Mouse (Mus musculus) gastrocnemius, adult 18-20 months (tissue): ENCODE measurements at regions not wholly inside any gene's neighbourhood (a gene's known extent, or its start where the extent isn't known, plus 50 kb on each side); places are given as distances from the start of the nearest gene placed in this dataset.
"Not testable (repeated sequence)": the region's sequence is repeated elsewhere in the genome, so short reads cannot be mapped to it uniquely, and the experiment has no call there.

Source experiments
- DNase-seq: peaks from one replicate; pipeline ENCODE4 v3.0.0; 2021; ENCODE audit warnings: low spot score

- no peak for DNase-seq
These were observed 248.8 kb downstream of the Pros1 start for GRCm38 (mm10) chr16:63102930-63103329.

GRCm38 (mm10) chr16:63104383-63104782 lies 250.3 kb downstream of the Pros1 start:
- DNase-seq, result no peak

GRCm38 (mm10) chr16:63104938-63105714 lies 251.0 kb downstream of the Pros1 start:
- no peak for DNase-seq

DNA sequence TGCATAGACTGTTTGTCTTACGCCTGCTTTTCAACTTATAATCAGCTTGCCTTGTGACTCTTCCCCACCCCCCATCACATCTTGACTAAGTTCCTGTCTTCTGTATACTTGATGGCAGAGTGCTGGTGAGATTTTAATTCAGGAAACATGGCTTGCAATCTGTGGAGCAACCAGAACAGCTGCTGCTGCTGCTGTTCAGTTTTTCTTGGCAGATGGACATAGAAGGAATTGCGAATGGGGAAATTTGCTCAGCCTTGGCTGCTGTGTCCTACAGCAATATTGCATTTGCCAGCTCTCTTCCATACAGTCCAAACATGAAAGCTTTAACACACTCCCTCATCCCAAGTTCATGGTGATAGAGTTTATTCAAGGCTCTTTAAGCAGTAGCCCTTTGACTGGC lies 262.3 kb downstream of the Pros1 start:
- DNase-seq, result no peak

GRCm38 (mm10) chr16:63118721-63119120 lies 264.6 kb downstream of the Pros1 start:
- no peak for DNase-seq

DNA sequence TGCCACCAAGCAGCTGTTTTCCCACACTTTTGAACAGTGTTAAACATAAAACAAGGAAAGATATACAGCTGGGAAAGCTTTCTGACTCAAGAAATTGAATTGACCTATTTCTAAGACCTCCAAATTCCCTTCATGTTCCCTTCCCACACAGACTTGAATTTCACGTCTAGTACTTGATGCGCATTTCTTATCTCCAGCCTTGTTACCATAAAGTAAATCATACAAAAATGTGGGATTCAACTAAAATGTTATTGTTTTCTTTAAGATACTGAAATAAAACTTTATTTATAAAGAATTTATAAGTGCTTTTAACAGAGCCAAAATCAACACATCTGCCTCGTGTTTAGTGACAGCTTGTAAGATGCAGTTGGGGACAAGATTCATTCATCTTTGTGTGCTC lies 289.7 kb downstream of the Pros1 start:
- DNase-seq, result no peak

DNA sequence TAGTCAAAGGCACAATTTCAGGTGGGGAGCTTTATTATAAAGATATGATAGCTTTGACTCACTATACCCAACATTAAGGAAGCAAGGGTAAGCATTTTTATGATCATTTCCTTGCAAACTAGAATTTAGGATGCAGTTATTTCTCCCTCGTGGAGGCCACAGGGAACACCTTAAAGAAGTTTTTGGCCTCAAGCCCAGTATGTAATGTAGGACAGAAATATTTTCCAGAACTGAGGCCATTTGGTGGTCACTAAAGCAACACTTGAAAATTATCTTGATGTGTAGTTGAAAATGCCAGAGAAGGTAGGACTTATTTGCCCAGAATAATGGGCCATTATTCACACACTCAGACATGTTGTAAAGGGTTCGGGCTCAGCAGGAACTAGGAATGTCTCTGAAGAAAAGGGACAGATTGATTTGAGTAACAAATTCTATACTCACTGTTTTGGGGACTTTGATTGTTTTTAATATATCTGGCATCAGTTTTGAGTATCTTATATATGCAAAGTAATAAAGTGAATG lies 301.3 kb downstream of the Pros1 start:
- no peak for DNase-seq

GRCm38 (mm10) chr16:63170101-63170500 lies 316.0 kb downstream of the Pros1 start:
- DNase-seq, result no peak

DNA sequence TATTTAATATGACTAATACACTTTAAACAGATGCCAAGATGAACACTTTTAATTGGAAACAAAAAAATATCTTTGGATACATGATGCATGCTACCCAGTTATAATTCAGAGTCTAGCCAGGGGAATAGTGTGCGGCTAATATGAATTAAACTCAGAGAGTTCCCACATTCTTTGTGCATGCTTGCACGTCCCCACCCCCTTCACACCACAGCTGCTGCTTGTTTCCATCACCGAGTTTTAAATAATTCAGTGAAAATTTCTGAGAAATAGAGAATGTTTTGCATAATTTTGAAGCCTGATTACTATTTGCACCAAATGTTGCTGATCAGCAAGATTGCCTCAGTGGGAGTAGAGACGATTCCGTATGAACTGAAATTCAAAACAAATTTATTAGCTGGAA lies 325.1 kb downstream of the Pros1 start:
- no peak for DNase-seq

GRCm38 (mm10) chr16:63191181-63191580 lies 337.1 kb downstream of the Pros1 start:
- DNase-seq, result no peak

DNA sequence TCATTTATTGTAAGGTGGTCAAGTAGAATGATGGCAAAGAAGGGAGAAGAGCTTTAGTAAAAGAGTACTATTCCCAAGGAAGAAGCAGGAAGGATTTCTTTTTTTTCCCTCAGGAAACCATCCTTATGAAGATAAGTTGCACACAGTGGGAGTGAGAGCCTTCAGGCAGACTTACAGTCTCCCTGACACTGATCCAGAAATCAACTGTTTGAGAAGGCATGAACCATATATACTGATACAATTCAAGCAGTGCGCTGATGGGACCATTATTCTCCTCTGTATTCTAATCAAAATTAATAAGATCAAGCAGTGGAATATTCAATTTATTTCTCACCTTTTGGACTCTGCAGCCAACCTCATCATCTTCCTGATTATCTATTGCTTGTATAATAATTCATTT lies 337.5 kb downstream of the Pros1 start:
- no peak for DNase-seq

GRCm38 (mm10) chr16:63194595-63194994 lies 340.5 kb downstream of the Pros1 start:
- no peak for DNase-seq

DNA sequence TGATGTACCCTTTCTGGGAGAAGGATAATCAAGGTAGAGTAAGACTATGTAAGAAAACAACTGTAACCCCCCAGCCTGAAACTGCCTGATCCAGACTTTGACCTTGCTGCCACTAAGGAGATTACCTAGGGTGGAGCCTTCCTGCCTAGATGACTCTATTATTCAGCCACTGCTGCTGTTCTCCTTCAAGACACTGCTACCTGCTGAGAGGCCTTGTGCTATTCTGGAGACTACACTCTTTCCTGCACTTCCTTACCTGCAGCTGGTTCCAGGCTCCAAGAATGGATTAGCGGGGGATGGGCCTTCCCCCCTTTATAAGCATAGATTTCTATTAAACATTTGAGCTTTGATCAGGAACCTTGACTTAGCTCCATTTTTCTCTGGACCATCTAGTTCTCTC lies 359.4 kb downstream of the Pros1 start:
- not testable (repeated sequence) for DNase-seq

DNA sequence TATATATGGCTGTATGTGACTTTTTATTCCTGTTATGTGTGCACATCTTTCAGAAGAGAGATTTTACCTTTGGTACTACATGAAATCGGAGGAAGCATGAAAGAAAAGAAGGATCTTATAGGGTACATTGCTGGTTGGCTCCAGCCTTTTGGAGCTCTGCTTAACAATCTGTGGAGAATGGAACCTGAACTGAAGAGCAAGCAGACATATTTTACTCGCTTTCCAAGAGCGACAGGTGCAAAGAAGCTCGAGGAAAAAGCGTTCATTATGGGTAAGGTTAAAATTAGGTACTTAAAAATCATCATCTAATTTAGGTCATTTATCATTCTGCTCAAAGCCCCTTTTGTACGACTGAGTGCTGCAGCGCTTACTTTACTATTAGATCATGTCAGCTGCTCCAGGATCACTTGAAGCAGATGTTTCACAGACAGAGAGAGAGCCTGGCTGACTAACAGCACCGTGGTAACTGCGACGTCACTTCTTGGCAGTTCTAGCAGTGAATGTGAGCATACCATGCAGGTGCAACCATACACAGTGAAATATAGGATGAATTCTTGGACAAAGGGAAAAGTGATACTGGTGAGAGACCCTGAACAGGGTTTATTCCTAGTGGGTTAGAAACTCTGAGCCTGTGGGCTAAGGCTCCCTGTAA lies 366.2 kb downstream of the Pros1 start:
- DNase-seq, result no peak

DNA sequence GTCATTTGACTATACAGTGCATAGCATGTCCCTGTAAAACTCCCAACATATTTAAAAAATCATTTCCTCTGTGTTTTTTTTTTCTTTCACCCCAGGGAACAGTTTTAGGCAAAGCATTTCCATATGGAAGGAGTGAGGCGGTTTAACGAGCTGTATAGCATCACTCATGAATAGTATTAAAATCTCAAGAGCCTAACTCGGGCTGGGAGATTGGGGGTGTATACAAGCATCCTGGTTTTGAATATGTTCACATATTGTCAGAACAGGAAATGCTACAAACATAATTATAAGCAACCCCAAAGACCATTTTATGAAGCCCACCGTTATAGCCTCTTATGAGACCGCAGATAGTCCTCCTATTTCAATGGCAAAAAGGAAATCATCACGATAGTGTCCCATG lies 370.5 kb downstream of the Pros1 start:
- DNase-seq, result no peak

DNA sequence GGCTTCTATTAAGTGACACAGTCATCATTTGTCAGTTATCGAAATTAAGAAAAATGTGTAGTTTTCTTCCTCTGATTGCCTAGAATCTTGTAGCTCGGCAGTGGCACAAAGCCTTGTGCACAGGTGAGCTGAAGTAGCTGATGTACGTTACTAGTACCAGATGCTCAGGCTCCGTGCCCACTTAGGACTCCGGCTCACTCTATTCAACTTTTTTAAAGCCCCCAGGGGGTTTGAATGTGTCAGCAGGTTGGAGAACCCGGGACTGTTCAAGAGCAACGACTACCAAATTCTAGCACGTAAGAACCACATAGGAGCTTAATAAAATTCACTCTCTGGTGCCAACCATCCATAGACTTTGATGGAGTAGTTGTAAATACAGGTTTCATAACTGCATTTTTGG lies 371.0 kb downstream of the Pros1 start:
- DNase-seq, result no peak

DNA sequence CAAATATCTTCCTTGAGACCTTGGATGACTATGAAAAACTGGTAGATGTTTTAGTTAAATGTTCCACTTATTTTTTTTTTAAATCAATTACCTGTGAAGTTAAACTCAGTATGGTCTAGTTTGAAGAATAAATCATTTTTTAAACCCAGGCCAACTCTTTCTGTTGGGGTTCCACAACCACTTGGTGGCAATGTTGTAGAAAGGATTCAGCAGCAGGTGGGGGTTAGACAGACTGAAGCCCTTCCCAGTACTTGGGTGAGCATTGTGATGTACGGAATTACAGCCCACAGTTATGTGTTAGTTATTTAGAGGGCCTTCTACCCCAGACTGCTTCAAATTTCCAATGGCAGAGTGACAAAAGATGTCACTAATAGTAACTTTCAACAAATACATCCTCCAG lies 375.0 kb downstream of the Pros1 start:
- DNase-seq, result no peak

- no peak for DNase-seq
These were observed 375.5 kb downstream of the Pros1 start for GRCm38 (mm10) chr16:63229567-63229966.

DNA sequence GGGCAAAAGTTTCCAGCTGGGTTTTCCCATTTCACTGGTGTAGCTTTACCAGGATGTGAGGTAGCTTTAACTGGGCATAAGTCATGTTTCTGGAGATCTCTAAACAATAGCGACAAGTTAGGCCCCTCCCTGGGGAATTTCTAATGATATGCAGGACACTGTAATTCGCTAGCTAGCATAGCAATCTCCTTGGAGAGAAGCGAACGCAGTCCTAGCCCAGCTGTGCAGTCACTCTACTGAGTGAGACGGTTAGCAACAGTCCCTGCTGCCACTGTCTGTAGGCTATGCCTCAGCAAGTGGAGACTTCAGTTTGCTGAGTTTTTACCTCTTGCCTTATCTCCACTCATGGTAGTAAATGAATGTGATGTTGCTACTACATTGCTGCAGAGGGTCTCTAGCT lies 416.1 kb downstream of the Pros1 start:
- DNase-seq, result no peak

DNA sequence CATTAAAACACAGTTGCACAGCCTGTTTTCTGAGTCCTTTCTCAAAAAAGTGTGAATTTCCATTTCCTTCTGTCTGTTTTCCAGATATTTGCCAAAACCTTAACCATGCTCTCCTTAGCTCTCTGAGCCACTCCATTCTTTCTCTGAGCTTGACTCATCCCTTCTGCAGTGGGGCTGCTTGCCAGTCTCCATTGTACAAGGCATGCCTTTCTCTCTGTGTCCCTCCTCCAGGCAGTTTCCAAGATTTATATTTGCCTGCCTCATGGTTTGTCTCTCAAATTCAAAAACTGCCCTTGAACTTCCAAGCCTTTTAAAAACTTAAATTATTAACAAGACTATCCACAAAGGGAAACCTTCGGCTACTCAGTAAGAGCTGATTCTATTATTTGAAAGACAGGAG lies 423.4 kb downstream of the Pros1 start:
- DNase-seq, result no peak

DNA sequence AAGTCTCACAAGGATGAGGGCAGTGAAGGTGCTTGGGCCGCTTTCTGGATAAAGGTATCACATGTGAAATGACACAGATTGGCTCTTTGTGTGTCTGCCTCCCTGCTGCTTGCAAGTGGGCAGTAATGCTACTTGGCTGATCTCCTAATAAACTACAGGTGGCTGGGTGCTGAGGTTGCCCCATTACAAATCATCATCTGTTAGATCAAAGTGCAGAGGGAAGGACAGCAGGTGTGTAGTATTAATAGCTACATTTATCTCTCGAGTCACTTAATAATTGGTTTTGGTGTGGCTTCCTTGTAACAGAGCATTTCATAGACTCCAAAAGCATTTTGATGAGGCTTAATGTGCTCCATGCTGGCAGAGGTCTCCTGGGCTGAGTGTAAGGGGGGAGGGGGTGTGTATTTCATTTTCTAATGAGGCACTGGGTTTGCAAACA lies 424.2 kb downstream of the Pros1 start:
- DNase-seq, result no peak

- no peak for DNase-seq
These were observed 433.5 kb downstream of the Pros1 start for GRCm38 (mm10) chr16:63287655-63288054.

GRCm38 (mm10) chr16:63311676-63312075 lies 457.6 kb downstream of the Pros1 start:
- no peak for DNase-seq
